Mouse (Mus musculus): Measurements from ENCODE around the gene Nup133. TPM values are rescaled to one million over a fixed set of nuclear protein-coding genes. Genes with fewer than 3 reads are reported as not detected.

Nup133 gene
- polyA plus RNA-seq, 1 experiment = 8.5 TPM

- WGBS = 2% methylated on average over 17 of the region's 17 CpGs
- Histone ChIP-seq H3K36me3 (ENCODE audit: control insufficient read depth, insufficient read depth, low read length) (no peaks in the 10 kb centered on the region), H3K4me3 (ENCODE audit: extremely low read depth, insufficient read depth, insufficient read length) (peak overlapping the region; percentile 78), H3K27ac (ENCODE audit: insufficient read depth, low read length) (peak overlapping the region; percentile 24; the same call in 1 of the 2 replicates), H3K27me3 (ENCODE audit: control insufficient read depth, insufficient read depth, low read length) (no peaks in the 10 kb centered on the region), H3K4me1 (ENCODE audit: control insufficient read depth, insufficient read depth, insufficient read length) (peaks cover 5% of the 10 kb centered on the region)
- TF ChIP-seq CTCF (IDR thresholded peaks at IDR 0.05; ENCODE audit: extremely low read depth, insufficient read depth, insufficient read length, insufficient replicate concordance) (no peak), POLR2A (IDR thresholded peaks at IDR 0.05; ENCODE audit: low read depth, low read length) (no peak)
- DNase-seq (ENCODE audit: low read depth in 1 of 2, low spot score in 2 of 2) = no peak
Observed at GRCm38 (mm10) chr8:123858574-123858940, 90.5 kb downstream of the Nup133 start.

GRCm38 (mm10) chr8:123857361-123857760 lies 91.7 kb downstream of the Nup133 start:
- no peak for DNase-seq (ENCODE audit: low read depth in 1 of 2, low spot score in 2 of 2)
- Histone ChIP-seq H3K27me3 (ENCODE audit: control insufficient read depth, insufficient read depth, low read length) (no peaks in the 10 kb centered on the region), H3K4me1 (ENCODE audit: control insufficient read depth, insufficient read depth, insufficient read length) (peaks cover 5% of the 10 kb centered on the region), H3K4me3 (ENCODE audit: extremely low read depth, insufficient read depth, insufficient read length) (no peak overlapping the region), H3K36me3 (ENCODE audit: control insufficient read depth, insufficient read depth, low read length) (no peaks in the 10 kb centered on the region), H3K27ac (ENCODE audit: insufficient read depth, low read length) (no peak overlapping the region)
- 85% methylated on average over 3 of the region's 3 CpGs for WGBS
- no peak for TF ChIP-seq POLR2A (IDR thresholded peaks at IDR 0.05; ENCODE audit: low read depth, low read length)
- TF ChIP-seq CTCF (IDR thresholded peaks at IDR 0.05; ENCODE audit: extremely low read depth, insufficient read depth, insufficient read length, insufficient replicate concordance) = no peak

GRCm38 (mm10) chr8:123854733-123855475 lies 94.2 kb downstream of the Nup133 start:
- DNase-seq (ENCODE audit: low read depth in 1 of 2, low spot score in 2 of 2) = no peak
- WGBS = 95% methylated on average over 9 of the region's 9 CpGs
- H3K4me3 ChIP-seq (ENCODE audit: extremely low read depth, insufficient read depth, insufficient read length) = no peak overlapping the region

GRCm38 (mm10) chr8:123854252-123854651 lies 94.8 kb downstream of the Nup133 start:
- TF ChIP-seq POLR2A (IDR thresholded peaks at IDR 0.05; ENCODE audit: low read depth, low read length) (no peak), CTCF (IDR thresholded peaks at IDR 0.05; ENCODE audit: extremely low read depth, insufficient read depth, insufficient read length, insufficient replicate concordance) (no peak)
- no peak overlapping the region for H3K27ac ChIP-seq (ENCODE audit: insufficient read depth, low read length)
- 77% methylated on average over 1 of the region's 1 CpGs for WGBS
- no peak overlapping the region for H3K4me3 ChIP-seq (ENCODE audit: extremely low read depth, insufficient read depth, insufficient read length)
- DNase-seq (ENCODE audit: low read depth in 1 of 2, low spot score in 2 of 2) = no peak
- H3K4me1 ChIP-seq (ENCODE audit: control insufficient read depth, insufficient read depth, insufficient read length) = peaks cover 5% of the 10 kb centered on the region
- no peaks in the 10 kb centered on the region for H3K27me3 ChIP-seq (ENCODE audit: control insufficient read depth, insufficient read depth, low read length)
- no peaks in the 10 kb centered on the region for H3K36me3 ChIP-seq (ENCODE audit: control insufficient read depth, insufficient read depth, low read length)

More at GRCm38 (mm10) chr8:123854733-123855475, 94.2 kb downstream of the Nup133 start:
- Histone ChIP-seq H3K36me3 (ENCODE audit: control insufficient read depth, insufficient read depth, low read length) (no peaks in the 10 kb centered on the region), H3K27me3 (ENCODE audit: control insufficient read depth, insufficient read depth, low read length) (no peaks in the 10 kb centered on the region), H3K4me1 (ENCODE audit: control insufficient read depth, insufficient read depth, insufficient read length) (peaks cover 5% of the 10 kb centered on the region), H3K27ac (ENCODE audit: insufficient read depth, low read length) (no peak overlapping the region)
- TF ChIP-seq CTCF (IDR thresholded peaks at IDR 0.05; ENCODE audit: extremely low read depth, insufficient read depth, insufficient read length, insufficient replicate concordance) = no peak
- TF ChIP-seq POLR2A (IDR thresholded peaks at IDR 0.05; ENCODE audit: low read depth, low read length) = no peak

- Histone ChIP-seq H3K27me3 (ENCODE audit: control insufficient read depth, insufficient read depth, low read length) (no peaks in the 10 kb centered on the region), H3K4me3 (ENCODE audit: extremely low read depth, insufficient read depth, insufficient read length) (no peak overlapping the region), H3K27ac (ENCODE audit: insufficient read depth, low read length) (no peak overlapping the region), H3K36me3 (ENCODE audit: control insufficient read depth, insufficient read depth, low read length) (no peaks in the 10 kb centered on the region), H3K4me1 (ENCODE audit: control insufficient read depth, insufficient read depth, insufficient read length) (no peaks in the 10 kb centered on the region)
- 84% methylated on average over 5 of the region's 5 CpGs for WGBS
- no peak for DNase-seq (ENCODE audit: low read depth in 1 of 2, low spot score in 2 of 2)
- TF ChIP-seq POLR2A (IDR thresholded peaks at IDR 0.05; ENCODE audit: low read depth, low read length) = no peak
- TF ChIP-seq CTCF (IDR thresholded peaks at IDR 0.05; ENCODE audit: extremely low read depth, insufficient read depth, insufficient read length, insufficient replicate concordance) = no peak
Observed at GRCm38 (mm10) chr8:123851590-123851989, 97.5 kb downstream of the Nup133 start.

GRCm38 (mm10) chr8:123849352-123849751 lies 99.7 kb downstream of the Nup133 start:
- DNase-seq (ENCODE audit: low read depth in 1 of 2, low spot score in 2 of 2) = no peak
- Histone ChIP-seq H3K27me3 (ENCODE audit: control insufficient read depth, insufficient read depth, low read length) (no peaks in the 10 kb centered on the region), H3K4me3 (ENCODE audit: extremely low read depth, insufficient read depth, insufficient read length) (no peak overlapping the region), H3K36me3 (ENCODE audit: control insufficient read depth, insufficient read depth, low read length) (no peaks in the 10 kb centered on the region), H3K4me1 (ENCODE audit: control insufficient read depth, insufficient read depth, insufficient read length) (no peaks in the 10 kb centered on the region), H3K27ac (ENCODE audit: insufficient read depth, low read length) (no peak overlapping the region)
- TF ChIP-seq POLR2A (IDR thresholded peaks at IDR 0.05; ENCODE audit: low read depth, low read length) (no peak), CTCF (IDR thresholded peaks at IDR 0.05; ENCODE audit: extremely low read depth, insufficient read depth, insufficient read length, insufficient replicate concordance) (no peak)
- WGBS = 92% methylated on average over 4 of the region's 4 CpGs

GRCm38 (mm10) chr8:123847546-123847945 lies 101.5 kb downstream of the Nup133 start:
- H3K4me3 ChIP-seq (ENCODE audit: extremely low read depth, insufficient read depth, insufficient read length) = no peak overlapping the region
- no peaks in the 10 kb centered on the region for H3K36me3 ChIP-seq (ENCODE audit: control insufficient read depth, insufficient read depth, low read length)
- no peaks in the 10 kb centered on the region for H3K27me3 ChIP-seq (ENCODE audit: control insufficient read depth, insufficient read depth, low read length)
- TF ChIP-seq POLR2A (IDR thresholded peaks at IDR 0.05; ENCODE audit: low read depth, low read length) (no peak), CTCF (IDR thresholded peaks at IDR 0.05; ENCODE audit: extremely low read depth, insufficient read depth, insufficient read length, insufficient replicate concordance) (no peak)
- no peaks in the 10 kb centered on the region for H3K4me1 ChIP-seq (ENCODE audit: control insufficient read depth, insufficient read depth, insufficient read length)
- no peak for DNase-seq (ENCODE audit: low read depth in 1 of 2, low spot score in 2 of 2)
- 70% methylated on average over 3 of the region's 3 CpGs for WGBS
- no peak overlapping the region for H3K27ac ChIP-seq (ENCODE audit: insufficient read depth, low read length)

Other genes with a start within 250 kb of the Nup133 start
- 4.2 and 4.8 TPM in 2 replicates for gene Rab4a, start 143.3 kb downstream of the Nup133 start, polyA plus RNA-seq (2012; rRNA removed)
- 1.8 and 2.8 TPM in 2 replicates for gene Ccsap, start 89.1 kb downstream of the Nup133 start, polyA plus RNA-seq (2012; rRNA removed)
- gene Acta1, start 54.5 kb downstream of the Nup133 start, polyA plus RNA-seq (2012; rRNA removed) = 0.54 and 0.98 TPM in 2 replicates
- gene Abcb10, start 33.9 kb upstream of the Nup133 start, polyA plus RNA-seq (2012; rRNA removed) = 21.7 and 22.6 TPM in 2 replicates
- 27.3 and 34.2 TPM in 2 replicates for gene Taf5l, start 72.1 kb upstream of the Nup133 start, polyA plus RNA-seq (2012; rRNA removed)
- 4.0 TPM in 2 replicates for gene Urb2, start 72.2 kb upstream of the Nup133 start, polyA plus RNA-seq (2012; rRNA removed)

Data from spleen, adult 2 months (tissue).